Mouse (Mus musculus): ENCODE results near the gene Zdhhc22.

DNA sequence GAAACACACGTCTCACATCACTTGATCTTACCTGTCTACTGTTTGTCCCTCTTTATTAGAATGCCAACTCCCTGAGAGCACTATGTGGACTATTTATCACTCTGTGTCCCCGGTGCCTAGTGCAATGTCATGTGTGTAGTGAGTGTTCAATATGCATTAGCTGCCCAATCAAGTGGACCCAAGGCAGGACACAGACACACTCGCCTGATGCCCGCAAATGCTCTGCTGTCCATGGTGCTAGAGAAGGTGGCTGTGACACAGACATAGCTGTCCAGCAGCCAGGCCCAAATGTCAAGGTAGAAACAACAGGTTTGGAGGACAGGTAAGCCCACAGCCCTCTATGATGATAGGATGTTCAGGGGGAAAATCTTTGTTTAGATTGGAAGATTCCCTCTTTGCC lies 3.9 kb upstream of the Zdhhc22 start:
- TF ChIP-seq CTCF (IDR thresholded peaks at IDR 0.05; ENCODE audit: control insufficient read depth, insufficient read depth, low read length) = no peak
- no peak for TF ChIP-seq POLR2A (IDR thresholded peaks at IDR 0.05; ENCODE audit: borderline replicate concordance, control insufficient read depth, low read depth, low read length)

All from bone marrow, adult 2 months (tissue).